Mouse (Mus musculus) bone marrow macrophage, adult 2 months (primary cell): ENCODE data around the gene Gm13697.
"Not testable (repeated sequence)": the region's sequence is repeated elsewhere in the genome, so short reads cannot be mapped to it uniquely, and the experiment has no call there.

ENCODE experiments used
- CTCF ChIP-seq: IDR thresholded peaks from 2 replicates; pipeline ENCODE4 v1.5.1; 2012; ENCODE audit warnings: low read depth, mild to moderate bottlenecking, low read length, moderate library complexity
- POLR2A ChIP-seq: IDR thresholded peaks from 2 replicates; pipeline ENCODE4 v1.6.1; 2012; ENCODE audit warnings: mild to moderate bottlenecking, low read depth, low read length, borderline replicate concordance

DNA sequence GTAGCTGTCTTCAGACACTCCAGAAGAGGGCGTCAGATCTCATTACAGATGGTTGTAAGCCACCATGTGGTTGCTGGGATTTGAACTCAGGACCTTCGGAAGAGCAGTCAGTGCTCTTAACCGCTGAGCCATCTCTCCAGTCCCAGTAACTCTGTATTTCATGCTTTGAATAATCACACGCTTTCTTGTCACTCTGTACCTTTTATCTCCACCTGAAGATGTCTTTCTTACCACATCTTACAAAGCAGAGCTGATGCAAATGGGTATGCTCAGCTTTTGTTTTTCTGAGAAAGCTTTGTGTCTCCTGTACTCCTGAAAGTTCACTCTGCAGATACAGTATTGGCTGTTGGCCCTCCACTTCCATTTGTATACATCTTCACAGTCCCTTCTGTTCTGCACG, 31.7 kb downstream of the Gm13697 start:
- TF ChIP-seq CTCF, POLR2A: not testable (repeated sequence)
